Mouse (Mus musculus): ENCODE results near the gene Dync2li1. TPM values are rescaled to one million over a fixed set of nuclear protein-coding genes. Genes with fewer than 3 reads are reported as not detected.

The Dync2li1 gene
- total RNA-seq, 2 experiments from 2014 or later, result 3.2 to 3.6 TPM

DNA sequence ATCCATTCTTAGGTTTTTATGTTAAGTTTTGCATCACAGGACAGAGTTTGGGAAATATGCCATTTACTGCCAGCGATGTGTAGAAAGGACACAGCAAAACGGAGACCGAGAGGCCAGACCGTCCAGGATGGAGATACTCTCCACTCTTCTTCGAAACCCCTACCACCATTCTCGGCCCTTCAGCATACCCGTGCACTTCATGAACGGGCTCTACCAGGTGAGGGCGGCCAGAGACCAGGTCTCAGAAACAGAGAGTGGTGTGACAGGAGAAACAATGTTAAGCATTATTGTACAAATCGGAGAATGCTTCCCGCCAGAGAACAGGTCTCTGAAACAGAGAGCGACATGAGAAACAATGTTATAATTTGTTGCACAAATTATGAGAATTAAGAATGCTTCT is 28.4 kb upstream of the Dync2li1 start:
- intact Hi-C loops (cut with DNase I), result no loop called here

DNA sequence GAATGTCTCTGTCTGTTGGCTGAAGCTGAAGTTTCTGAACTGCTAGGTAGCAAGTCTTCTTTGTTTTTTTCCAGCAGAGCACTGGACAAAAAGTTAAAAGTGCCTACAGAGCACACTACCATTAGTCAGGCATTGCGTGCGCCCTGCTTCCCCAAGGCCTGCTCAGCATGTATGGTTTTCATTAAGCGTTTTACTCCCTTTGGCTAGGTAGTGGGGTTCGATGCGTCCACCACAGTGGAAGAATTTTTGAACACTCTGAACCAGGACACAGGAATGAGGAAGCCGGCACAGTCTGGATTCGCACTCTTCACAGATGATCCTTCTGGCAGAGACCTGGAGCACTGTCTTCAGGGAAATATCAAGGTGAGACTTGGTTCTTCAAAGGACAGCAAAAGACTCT is 27.4 kb upstream of the Dync2li1 start:
- no peak for TF ChIP-seq CTCF (IDR thresholded peaks at IDR 0.05)
- intact Hi-C loops (cut with DNase I), result no loop called here
- no peak for DNase-seq
- no peak overlapping the region for H3K4me3 ChIP-seq
- peak overlapping the region; percentile 28; the same call in 1 of the 2 replicates for H3K27ac ChIP-seq

More for the DNA sequence above, 28.4 kb upstream of the Dync2li1 start:
- DNase-seq, result no peak
- no peak overlapping the region for H3K27ac ChIP-seq
- no peak for TF ChIP-seq CTCF (IDR thresholded peaks at IDR 0.05)
- no peak overlapping the region for H3K4me3 ChIP-seq

DNA sequence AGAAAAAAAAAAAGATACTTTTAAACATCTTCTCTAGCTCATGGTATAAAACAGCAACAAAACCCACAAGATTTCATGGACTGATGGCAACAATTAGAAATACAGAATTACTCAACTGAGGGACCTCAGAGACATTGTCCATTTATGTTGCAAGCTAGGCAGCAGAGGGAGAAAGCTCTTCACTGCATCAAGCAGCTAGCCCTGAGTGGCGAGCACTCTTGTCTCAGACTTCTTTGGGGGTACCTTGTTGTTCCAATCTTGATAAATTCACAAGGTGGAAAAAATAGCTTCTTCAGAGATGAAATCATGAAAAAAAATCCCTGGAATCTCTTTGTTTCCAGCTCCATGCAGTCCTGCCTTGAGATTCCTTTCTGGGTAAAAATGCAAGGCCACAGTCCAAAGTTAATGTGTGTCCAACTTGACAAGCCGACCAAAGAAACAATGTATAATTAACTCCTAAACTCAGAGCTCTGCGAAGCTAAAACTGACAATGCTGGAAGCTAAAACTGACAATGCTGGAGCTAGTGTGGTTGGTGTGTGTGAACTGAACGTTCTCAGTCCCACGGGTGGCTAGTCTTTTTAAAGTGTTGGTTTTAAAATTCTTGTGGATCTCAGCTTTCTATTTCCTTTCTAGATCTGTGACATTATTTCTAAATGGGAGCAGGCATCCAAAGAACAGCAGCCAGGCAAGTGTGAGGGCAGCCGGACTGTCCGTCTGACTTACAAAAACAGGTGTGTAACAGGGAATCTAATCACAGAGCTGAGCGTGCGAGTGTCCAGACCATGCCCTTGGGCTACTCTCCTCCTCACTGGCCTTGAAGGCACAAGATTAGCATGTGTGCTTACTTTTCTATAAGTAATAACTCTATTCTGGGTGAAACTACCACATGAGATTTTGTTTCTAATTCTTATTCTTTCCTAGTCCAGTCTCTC is 26.0 kb upstream of the Dync2li1 start:
- intact Hi-C loops (cut with DNase I), result no loop called here
- no peak overlapping the region for H3K4me3 ChIP-seq
- DNase-seq, result no peak
- peak overlapping the region; percentile 31; the same call in 1 of the 2 replicates for H3K27ac ChIP-seq
- no peak for TF ChIP-seq CTCF (IDR thresholded peaks at IDR 0.05)

DNA sequence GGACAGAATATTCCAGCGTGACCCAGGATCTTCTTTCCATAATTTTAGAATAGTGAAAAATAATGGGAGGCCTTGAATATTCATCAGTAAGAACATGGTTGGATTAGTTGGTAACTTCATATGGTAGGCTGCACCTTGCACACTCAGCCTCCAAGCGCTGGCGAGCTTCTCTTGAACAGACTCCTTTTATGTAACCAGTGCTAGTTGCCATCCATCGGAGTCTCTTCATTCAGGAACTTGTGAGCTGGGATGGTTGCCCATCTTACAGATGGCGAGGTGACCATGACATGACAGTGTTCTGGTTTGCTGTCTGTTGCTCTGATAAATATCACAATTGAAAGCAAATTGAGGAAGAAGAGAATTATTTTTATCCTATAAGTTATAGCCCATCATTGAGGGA is 24.5 kb upstream of the Dync2li1 start:
- no peak overlapping the region for H3K4me3 ChIP-seq
- intact Hi-C loops (cut with DNase I), result no loop called here
- no peak for TF ChIP-seq CTCF (IDR thresholded peaks at IDR 0.05)
- no peak for DNase-seq
- H3K27ac ChIP-seq, result no peak overlapping the region

DNA sequence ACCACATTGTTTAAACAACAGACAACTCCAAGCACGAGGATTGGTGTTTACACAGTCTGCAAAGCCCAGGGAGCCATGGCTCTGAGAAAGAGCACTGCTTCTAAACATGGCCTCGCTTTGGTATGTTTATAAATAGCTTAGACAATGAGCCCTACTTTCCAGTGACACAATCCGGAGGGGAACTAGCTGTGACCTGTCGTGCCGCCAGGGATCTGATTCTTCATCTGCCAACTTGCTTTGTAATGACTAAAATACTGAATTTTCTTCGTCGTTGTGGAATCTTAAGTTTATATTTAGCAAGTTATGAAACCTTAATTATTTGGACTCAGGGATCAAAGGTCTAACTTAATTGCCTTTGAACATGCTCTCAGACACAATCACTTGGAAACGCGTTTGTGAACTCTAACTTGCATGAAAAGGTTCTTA is 23.1 kb upstream of the Dync2li1 start:
- no peak for TF ChIP-seq CTCF (IDR thresholded peaks at IDR 0.05)
- DNase-seq, result no peak
- intact Hi-C loops (cut with DNase I), result no loop called here
- Histone ChIP-seq H3K4me3 (no peak overlapping the region), H3K27ac (peak overlapping the region; percentile 9; the same call in 1 of the 2 replicates)

DNA sequence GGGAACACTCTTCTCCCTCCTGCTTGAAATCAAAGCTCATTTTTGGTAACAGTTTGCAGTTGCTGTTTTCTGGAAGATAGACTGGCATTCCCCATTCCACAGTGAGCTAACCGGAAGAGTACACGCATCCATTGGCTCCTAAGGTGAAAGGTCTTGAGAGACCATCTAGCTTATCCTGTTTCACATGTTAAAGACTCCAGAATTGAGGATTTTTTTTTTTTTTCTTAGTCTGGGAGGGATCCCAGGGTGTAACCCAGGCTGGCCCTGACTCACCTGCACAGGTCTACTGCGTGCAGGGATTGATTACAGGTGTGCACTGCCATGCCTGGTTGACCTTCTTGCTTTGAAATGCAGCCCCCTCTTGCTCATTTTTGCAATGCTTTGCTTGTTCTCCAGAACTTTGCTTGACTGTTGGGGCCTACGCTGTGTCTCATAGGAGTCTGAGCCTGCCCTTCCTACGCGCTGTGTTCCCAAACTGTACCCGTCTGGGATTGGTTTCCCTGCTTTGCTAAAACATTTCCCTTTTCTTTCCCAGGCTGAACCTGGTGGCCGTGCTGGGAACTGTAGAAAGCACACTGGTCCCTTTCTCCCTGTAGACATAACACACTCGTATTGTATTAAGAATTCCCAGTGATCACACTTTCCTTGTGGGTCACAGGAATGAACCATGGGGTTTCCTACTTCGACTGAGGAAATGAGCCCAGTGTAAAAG is 22.4 kb upstream of the Dync2li1 start:
- no peak for TF ChIP-seq CTCF (IDR thresholded peaks at IDR 0.05)

DNA sequence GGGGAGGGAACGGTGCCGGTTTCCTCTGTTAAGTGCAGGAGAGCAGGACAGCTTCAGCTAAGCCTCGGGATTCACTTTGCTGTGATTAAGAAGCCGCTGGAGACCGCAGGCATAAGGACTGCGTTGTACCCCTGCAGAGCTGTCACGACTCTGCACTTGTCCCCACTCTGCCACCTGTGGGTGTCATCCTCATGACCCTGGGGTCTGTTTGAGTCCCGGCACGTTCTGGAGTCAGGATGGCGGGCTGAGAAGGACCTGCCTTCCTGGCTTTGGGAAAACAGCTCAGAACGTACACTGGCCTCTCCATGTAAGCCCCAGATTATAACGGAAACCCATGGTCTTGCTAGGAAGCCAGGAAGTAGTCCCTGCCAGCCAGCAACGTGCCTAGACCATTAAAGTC is 19.3 kb upstream of the Dync2li1 start:
- no peak for TF ChIP-seq CTCF (IDR thresholded peaks at IDR 0.05)
- intact Hi-C loops (cut with DNase I), result no loop called here

More for the DNA sequence above, 22.4 kb upstream of the Dync2li1 start:
- no peak overlapping the region for H3K4me3 ChIP-seq
- no peak for DNase-seq
- H3K27ac ChIP-seq, result peak overlapping the region; percentile 9; the same call in 1 of the 2 replicates
- intact Hi-C loops (cut with DNase I), result no loop called here

DNA sequence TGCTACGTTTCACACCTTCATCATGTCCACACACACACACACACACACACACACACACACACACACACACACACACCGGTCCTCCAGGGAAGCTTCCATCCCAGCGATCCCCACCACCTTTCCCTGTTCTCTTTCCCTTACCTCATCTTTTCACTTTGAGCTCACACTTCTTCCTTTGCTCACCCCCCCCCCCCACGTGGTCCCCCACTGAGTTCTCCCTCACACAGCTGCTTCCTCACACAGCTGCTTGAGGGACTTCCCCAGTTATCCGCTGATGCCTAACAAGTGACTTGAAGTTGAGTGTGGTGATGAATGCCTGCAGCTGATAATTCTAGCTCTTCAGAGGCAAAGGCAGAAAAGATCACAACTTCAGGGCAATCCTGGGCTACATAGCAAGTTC is 18.7 kb upstream of the Dync2li1 start:
- H3K4me3 ChIP-seq, result no peak overlapping the region
- H3K27ac ChIP-seq, result no peak overlapping the region
- TF ChIP-seq CTCF (IDR thresholded peaks at IDR 0.05), result no peak
- DNase-seq, result no peak
- intact Hi-C loops (cut with DNase I), result no loop called here

More for the DNA sequence above, 19.3 kb upstream of the Dync2li1 start:
- H3K27ac ChIP-seq, result no peak overlapping the region
- no peak overlapping the region for H3K4me3 ChIP-seq
- DNase-seq, result no peak

DNA sequence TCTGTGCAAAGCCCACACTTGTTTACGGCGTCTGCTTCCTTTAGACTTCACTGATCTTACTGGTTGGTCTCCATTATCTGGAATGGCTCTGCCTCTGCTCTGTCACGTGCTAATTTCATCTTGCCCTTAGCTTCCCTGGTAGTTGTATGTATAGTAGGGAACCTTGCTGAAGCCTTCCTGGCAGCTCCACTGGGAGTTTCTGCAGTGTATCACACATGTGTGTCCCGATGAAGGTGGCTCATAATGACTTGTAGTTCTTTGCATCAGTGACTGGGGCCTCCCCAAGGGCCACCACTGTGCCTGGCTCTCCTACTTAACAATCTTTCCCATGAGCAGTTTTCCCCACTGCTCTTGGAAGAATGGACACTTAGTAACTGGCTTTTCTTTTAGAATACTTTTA is 17.7 kb upstream of the Dync2li1 start:
- DNase-seq, result no peak
- no peak for TF ChIP-seq CTCF (IDR thresholded peaks at IDR 0.05)
- intact Hi-C loops (cut with DNase I), result no loop called here
- Histone ChIP-seq H3K27ac (no peak overlapping the region), H3K4me3 (no peak overlapping the region)

DNA sequence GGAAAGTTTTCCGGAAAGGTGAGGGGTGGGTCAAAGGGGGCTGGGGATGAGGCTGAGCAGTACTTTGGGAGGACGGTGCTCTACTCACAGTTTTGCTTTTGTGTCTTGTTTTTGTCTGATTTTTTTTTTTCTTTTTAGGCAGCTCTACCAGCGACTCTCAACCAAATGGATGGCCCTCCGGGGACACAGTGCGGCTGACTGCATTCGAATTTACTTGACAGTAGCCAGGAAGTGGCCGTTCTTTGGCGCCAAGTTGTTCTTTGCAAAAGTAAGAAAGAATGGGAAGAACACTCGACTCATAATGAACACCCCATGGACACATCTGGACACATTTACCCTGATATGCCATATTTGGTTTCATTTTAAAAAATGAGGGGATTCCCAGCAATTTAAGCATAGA is 14.8 kb upstream of the Dync2li1 start:
- peak; percentile 75 for DNase-seq
- H3K4me3 ChIP-seq, result peak overlapping the region; percentile 33
- intact Hi-C loops (cut with DNase I), result no loop called here
- H3K27ac ChIP-seq, result peak overlapping the region; percentile 56
- TF ChIP-seq CTCF (IDR thresholded peaks at IDR 0.05), result no peak

DNA sequence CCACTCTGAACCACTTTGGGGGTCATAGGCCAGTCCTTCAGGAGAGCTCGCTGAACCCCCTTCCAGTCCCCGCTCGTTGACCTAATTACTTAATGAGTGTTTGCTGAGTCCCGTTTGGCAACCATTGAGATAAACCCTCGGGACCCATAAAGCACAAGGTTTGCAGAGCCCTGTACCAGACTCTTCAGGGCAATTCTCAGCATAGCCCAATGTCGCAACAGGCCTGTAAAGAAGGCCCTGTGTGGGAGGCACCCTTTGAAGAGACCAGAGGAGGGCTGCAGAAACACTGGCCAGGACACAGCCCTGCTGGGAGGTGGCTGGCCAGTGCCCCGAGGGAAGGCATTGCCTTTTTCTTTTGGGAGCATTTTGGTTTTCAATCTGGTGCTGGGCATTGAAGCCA is 14.3 kb upstream of the Dync2li1 start:
- H3K27ac ChIP-seq, result peak overlapping the region; percentile 56
- no peak for TF ChIP-seq CTCF (IDR thresholded peaks at IDR 0.05)
- DNase-seq, result peak; percentile 55
- intact Hi-C loops (cut with DNase I), result no loop called here
- peak overlapping the region; percentile 33 for H3K4me3 ChIP-seq

DNA sequence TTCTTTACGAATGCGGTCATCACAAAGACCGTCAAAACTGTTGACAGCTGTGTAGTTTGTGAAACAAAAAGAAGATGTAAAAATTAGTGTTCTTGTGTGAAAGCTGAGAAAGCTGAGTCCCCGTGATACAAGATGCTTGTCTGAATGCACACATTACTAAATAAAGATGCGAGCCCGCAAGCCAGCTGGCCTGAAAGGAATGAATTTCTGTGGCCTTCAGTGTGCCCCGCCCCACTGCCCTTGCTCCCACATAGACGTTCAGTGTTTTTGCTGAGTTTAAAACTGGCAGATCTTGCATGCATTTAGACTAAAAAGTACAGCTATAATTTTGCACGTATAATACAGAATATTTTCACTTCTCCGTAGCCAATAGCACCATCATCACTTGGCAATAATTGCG is 10.5 kb upstream of the Dync2li1 start:
- no peak for DNase-seq
- no peak overlapping the region for H3K27ac ChIP-seq
- H3K4me3 ChIP-seq, result no peak overlapping the region
- intact Hi-C loops (cut with DNase I), result no loop called here
- no peak for TF ChIP-seq CTCF (IDR thresholded peaks at IDR 0.05)

DNA sequence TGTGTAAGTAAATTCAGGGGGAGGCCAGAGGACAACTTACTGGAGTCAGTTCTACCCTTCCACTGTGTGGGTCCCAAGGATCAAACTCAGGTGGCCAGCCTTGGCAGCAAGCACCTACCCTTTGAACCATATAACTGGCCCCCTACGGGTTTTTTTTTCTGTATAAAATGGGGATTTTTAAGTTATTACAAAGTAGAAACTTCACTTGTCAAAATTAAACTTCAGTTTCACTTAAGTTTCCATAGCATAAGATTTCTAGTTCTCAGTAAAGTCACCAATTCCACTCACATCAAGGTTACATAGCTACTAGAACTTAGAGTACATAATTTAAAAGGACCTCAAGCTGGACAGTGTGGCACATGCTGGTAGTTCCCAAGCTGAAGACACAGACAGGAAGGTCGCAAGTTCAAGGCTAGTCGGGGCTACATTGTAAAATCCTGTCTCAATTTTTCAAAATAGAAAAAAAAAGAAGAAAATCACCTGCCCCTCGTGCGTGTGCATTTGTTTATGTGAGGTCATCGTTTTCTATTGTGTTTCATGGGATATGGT is 9.7 kb upstream of the Dync2li1 start:
- no peak for DNase-seq
- Histone ChIP-seq H3K4me3 (no peak overlapping the region), H3K27ac (no peak overlapping the region)
- intact Hi-C loops (cut with DNase I), result no loop called here
- no peak for TF ChIP-seq CTCF (IDR thresholded peaks at IDR 0.05)
